Mouse (Mus musculus) megakaryocyte-erythroid progenitor cell, adult 5-6 weeks (primary cell): Measurements from ENCODE around the gene Gm42688. TPM values are rescaled to one million over a fixed set of nuclear protein-coding genes. Genes with fewer than 3 reads are reported as not detected.
"Not testable (repeated sequence)": the region's sequence is repeated elsewhere in the genome, so short reads cannot be mapped to it uniquely, and the experiment has no call there.

Experiments used
- ATAC-seq: replicated peaks from 2 replicates; pipeline ENCODE4 v1.8.0; 2016; ENCODE audit warnings: mild to moderate bottlenecking, inconsistent platforms; ENCODE audit not compliant: severe bottlenecking, poor library complexity, low FRiP score, low TSS enrichment
- total RNA-seq, 2 experiments: library from RNA; stranded (forward) in 1 of 2; stranded (reverse) in 1 of 2; fragments of 200-1000, 215-1000 nt in 1 of 2; fragments of >200 nt in 1 of 2; fragmentation: Nextera tagmentation in 1 of 2; gene quantifications; 2 replicates each; pipeline ENCODE4 v1.2.3; 2014 to 2017

The Gm42688 gene
- total RNA-seq, 2 experiments from 2014 or later: 5.4 to 8.3 TPM

GRCm38 (mm10) chr6:83135571-83136161, 34.2 kb downstream of the Gm42688 start:
- ATAC-seq: no peak

- ATAC-seq: no peak
Observed at GRCm38 (mm10) chr6:83136291-83136880, 35.0 kb downstream of the Gm42688 start.

DNA sequence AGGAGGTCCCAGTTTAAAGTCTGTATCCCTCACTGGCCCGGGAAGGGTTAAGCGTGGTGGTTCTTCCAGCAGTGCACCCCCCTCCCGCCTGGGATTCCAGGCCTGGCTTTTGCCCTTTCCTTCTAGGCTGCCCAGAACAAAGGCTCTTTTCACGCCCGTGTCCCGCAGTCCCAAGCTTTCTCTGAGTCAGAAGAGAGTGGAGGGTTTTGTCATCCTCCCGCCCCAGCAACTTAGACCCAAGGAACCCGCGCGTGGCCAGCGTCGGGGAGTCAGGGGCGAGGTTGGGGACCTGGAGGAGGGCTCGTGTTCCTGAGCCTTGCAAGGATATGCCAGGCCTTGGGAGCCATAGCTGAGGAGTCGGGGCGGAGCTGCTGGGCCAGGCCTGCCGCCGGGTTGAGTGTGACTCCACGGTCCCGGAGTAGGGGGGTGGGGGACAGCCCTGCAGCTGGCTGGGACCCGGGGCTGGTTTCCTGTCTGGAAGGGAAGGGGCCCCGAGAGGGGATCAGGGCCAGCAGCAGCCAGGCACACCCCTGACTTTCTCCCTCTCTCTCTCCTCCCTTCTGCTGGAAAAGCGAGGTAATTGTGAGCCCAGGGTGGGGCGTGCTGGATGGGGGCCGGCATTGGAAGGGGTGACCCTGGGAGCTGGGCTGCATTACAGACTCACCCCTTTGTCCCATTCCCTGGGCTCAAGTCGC, 35.6 kb downstream of the Gm42688 start:
- peak; percentile 41; the same call in 1 of the 2 replicates for ATAC-seq

GRCm38 (mm10) chr6:83137576-83137950, 36.1 kb downstream of the Gm42688 start:
- no peak for ATAC-seq

- ATAC-seq: no peak
Observed at GRCm38 (mm10) chr6:83138056-83138455, 36.6 kb downstream of the Gm42688 start.

DNA sequence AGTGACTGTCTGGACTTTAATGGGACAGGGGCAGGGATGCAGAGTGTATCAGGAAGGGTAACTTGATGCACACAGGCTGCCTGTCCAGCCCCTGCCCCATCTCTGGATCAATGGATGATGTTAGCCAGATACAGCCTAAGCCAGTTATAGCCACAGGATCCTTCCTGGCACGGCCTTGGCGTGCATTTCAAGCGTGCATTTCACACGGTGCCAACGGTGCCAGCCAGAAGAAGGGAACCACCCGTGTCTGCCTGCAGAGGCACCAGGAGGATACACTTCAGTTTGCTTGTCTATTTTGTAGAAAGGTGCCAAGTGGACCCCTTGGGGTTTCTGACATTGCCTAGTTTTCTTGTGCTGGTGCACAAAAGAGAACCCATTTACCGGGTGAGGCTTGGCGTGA, 38.6 kb downstream of the Gm42688 start:
- no peak for ATAC-seq

DNA sequence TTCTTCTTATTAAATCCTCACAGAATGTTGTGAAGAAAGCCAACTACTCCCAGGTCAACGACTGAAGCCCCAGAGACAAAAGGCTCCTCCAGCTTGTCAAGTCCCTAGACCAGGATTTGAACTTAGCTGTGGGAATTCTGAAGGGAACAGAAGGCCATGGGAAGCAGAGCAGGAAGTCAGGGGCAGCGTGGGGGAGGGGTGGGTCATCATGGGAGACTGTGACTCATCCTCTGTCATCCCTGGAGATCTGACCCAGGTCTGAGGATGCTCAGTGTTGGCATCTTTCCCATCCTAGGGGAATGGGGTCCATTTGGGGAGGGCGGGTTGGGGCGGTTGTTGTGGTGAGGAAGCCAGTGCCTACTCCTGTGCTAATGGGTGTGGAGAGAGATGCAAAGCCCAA, 40.2 kb downstream of the Gm42688 start:
- no peak for ATAC-seq

GRCm38 (mm10) chr6:83142211-83142731, 40.9 kb downstream of the Gm42688 start:
- no peak for ATAC-seq

- ATAC-seq: no peak
Observed at GRCm38 (mm10) chr6:83142886-83143285, 41.5 kb downstream of the Gm42688 start.

- no peak for ATAC-seq
Observed at GRCm38 (mm10) chr6:83145209-83145608, 43.8 kb downstream of the Gm42688 start.

DNA sequence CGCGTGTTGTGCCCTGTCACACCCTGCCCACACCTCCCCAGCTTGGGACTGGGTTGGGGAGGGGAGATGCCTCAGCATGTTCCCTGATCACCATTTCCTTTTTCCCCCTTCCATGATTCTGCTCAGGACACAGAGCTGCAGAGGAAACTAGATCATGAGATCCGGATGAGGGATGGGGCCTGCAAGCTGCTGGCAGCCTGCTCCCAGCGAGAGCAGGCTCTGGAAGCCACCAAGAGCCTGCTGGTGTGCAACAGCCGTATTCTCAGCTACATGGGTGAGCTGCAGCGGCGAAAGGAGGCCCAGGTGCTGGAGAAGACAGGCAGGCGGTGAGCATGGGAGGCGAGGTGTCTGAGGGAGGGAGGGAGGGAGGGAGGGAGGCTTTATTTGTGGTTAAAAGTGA, 44.4 kb downstream of the Gm42688 start:
- ATAC-seq: no peak

GRCm38 (mm10) chr6:83147280-83147679, 45.9 kb downstream of the Gm42688 start:
- ATAC-seq: no peak

DNA sequence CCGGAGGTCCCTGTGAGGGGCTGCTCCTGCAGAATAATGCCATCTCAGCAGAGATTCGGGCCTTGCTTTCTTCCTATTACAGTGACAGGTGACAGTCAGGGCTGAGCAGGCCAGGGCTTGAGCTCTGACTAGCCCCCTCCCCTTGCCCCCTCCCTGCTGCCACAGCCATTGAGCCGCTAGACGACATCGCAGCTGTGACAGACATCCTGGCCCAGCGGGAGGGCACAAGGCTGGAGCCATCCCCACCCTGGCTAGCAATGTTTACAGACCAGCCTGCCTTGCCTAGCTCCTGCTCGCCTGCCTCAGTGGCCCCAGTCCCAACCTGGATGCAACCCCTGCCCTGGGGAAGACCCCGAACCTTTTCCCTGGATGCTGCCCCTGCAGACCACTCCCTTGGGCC, 50.3 kb downstream of the Gm42688 start:
- ATAC-seq: no peak

DNA sequence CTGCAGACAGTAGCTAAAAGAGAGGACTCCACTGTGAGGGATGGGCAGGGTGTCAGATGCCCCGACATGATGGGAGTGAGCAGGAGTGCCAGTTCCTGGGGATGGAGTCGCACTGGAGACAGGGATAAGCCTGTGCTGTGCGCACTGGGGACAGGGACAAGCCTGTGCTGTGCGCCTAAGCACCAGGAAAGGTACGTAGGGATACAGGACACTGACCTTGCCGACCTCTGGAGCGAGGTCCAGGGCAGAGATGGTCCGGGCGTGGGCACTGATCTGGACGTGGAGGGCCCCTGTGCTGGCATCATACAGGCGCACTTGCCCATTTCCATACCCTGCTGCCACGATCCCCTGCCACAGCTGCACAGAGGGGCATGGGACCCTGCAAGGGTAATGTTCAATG, 51.6 kb downstream of the Gm42688 start:
- no peak for ATAC-seq

DNA sequence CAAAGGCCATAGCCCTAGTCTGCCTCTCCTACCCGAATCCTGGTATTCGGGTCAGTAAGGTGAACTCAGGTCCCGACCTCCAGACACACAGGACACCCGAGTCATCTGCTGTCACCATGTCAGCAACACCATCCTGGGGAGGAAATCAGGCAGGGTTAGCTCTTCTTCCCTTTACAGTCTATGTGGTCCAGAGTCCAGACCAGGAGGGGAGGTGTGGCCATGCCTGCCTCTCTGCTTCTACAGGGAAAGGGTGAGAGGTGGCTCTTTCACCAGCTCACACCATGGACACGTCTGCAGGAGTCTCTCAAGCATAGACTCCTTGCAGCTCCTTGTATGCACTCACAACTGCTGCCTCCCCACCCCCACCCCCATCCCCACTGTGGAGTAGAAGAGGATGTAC, 52.1 kb downstream of the Gm42688 start:
- ATAC-seq: no peak

DNA sequence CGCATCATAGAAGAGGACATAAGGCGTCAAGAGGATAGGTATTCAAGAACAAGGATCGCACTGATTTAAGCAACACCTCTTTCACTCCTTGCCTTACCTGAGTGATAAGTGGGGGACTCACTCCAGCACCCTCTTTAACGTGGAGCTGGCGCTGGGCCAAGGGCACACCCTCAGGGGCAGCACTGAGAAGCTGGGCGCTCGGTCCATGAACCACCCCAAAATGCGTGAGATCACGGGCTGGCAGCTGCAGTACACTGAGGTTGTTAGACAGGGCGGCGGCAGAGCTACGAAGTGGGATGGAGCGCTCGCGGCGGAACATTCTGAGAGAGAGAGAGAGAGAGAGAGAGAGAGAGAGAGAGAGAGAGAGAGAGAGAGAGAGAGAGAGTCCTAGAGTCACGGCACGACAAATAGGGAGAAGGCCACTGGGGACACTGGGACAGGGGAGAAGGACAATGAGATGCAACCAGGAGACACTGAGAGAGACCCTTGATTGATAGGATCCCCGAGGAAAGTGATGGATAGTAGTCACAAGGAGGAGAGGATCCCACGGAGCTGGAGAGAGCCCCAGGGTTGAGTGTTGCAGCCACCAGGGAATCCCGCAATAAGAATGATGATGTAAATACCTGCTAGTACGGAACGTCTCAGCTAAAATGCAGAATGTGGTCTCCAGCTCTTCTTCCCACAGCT, 54.3 kb downstream of the Gm42688 start:
- peak; percentile 19; the same call in 1 of the 2 replicates for ATAC-seq

- peak; percentile 74 for ATAC-seq
Observed at GRCm38 (mm10) chr6:83156259-83156684, 54.9 kb downstream of the Gm42688 start, which contains the start of the genes Wdr54 and 1700003E16Rik. Wdr54 (minus strand) TSS chr6:83156397. 1700003E16Rik (plus strand) TSS chr6:83156404.

DNA sequence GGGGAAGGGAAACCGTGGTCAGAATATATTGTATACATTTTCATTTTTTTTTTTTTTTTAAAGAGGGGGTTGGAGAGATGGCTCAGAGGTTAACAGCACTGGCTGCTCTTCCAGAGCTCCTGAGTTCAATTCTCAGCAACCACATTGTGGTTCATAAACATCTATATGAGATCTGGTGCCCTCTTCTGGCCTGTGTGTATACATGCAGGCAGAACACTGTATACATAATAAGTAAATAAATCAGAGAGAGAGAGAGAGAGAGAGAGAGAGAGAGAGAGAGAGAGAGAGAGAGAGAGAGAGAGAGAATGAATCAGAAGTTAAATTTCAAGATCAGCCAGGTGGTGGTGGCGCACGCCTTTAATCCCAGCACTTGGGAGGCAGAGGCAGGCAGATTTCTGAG, 58.0 kb downstream of the Gm42688 start:
- not testable (repeated sequence) for ATAC-seq
